Mouse (Mus musculus): Measurements from ENCODE around the gene Tns3. TPM values are rescaled to one million over a fixed set of nuclear protein-coding genes. Genes with fewer than 3 reads are reported as not detected.

Tns3 gene
- total RNA-seq (2023): 2.4 TPM

DNA sequence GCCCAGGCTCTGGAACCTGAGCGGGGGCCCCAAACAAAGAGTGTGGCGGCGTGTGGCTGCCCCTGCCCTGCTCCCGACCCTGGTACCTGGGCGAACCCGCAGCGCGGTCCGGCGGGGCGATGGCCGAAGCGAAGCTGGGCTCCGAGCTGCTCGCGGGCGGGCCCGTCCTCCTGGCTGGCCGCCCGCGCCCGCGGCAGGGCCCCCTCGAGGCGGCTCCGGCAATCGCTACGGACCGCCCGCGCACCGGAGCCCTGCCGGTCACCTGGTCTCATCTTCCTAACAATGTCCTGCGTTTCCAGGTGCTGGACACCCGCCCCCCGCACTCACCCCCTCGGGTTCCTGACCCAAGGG lies at the start of gene Tns3:
Gene Tns3, minus strand, starts transcription at position 143 of the 351 bp plus-strand sequence.

Data from CD8-positive naive resting alpha-beta T cell, adult 57 days (primary cell).